Mouse (Mus musculus): Measurements from ENCODE around the gene Ccdc85c. TPM values are rescaled to one million over a fixed set of nuclear protein-coding genes. Genes with fewer than 3 reads are reported as not detected.

Gene Ccdc85c
- polyA plus RNA-seq, 1 experiment from 2014 or later = 4.9 TPM

- Histone ChIP-seq H3K9me3 (no peaks in the 10 kb centered on the region), H3K9ac (no peak overlapping the region), H3K4me1 (peaks cover 39% of the 10 kb centered on the region), H3K27ac (peak overlapping the region; percentile 44), H3K4me3 (no peak overlapping the region), H3K36me3 (no peaks in the 10 kb centered on the region), H3K4me2 (no peak overlapping the region), H3K27me3 (no peaks in the 10 kb centered on the region)
- WGBS = 52% methylated on average over 15 of the region's 15 CpGs
- no peak for ATAC-seq (ENCODE audit: borderline replicate concordance, extremely low read depth, low FRiP score, low TSS enrichment)
Observed at GRCm38 (mm10) chr12:108219163-108219562, 56.1 kb downstream of the Ccdc85c start.

- 72% methylated on average over 5 of the region's 5 CpGs for WGBS
- Histone ChIP-seq H3K27ac (no peak overlapping the region), H3K4me1 (peaks cover 43% of the 10 kb centered on the region), H3K9me3 (no peaks in the 10 kb centered on the region), H3K36me3 (no peaks in the 10 kb centered on the region), H3K27me3 (no peaks in the 10 kb centered on the region), H3K4me2 (no peak overlapping the region), H3K4me3 (no peak overlapping the region), H3K9ac (no peak overlapping the region)
- ATAC-seq (ENCODE audit: borderline replicate concordance, extremely low read depth, low FRiP score, low TSS enrichment) = no peak
Observed at GRCm38 (mm10) chr12:108217572-108217971, 57.7 kb downstream of the Ccdc85c start.

- peaks cover 50% of the 10 kb centered on the region for H3K4me1 ChIP-seq
Observed at GRCm38 (mm10) chr12:108216611-108217370, 58.4 kb downstream of the Ccdc85c start.

GRCm38 (mm10) chr12:108215090-108215489 is 60.1 kb downstream of the Ccdc85c start:
- no peak overlapping the region for H3K4me2 ChIP-seq
- H3K9me3 ChIP-seq = no peaks in the 10 kb centered on the region
- 58% methylated on average over 8 of the region's 8 CpGs for WGBS
- H3K4me3 ChIP-seq = no peak overlapping the region
- no peaks in the 10 kb centered on the region for H3K36me3 ChIP-seq
- no peak for ATAC-seq (ENCODE audit: borderline replicate concordance, extremely low read depth, low FRiP score, low TSS enrichment)
- no peaks in the 10 kb centered on the region for H3K27me3 ChIP-seq
- no peak overlapping the region for H3K27ac ChIP-seq
- no peak overlapping the region for H3K9ac ChIP-seq
- peaks cover 44% of the 10 kb centered on the region for H3K4me1 ChIP-seq

More at GRCm38 (mm10) chr12:108216611-108217370, 58.4 kb downstream of the Ccdc85c start:
- H3K27me3 ChIP-seq = no peaks in the 10 kb centered on the region
- no peak for ATAC-seq (ENCODE audit: borderline replicate concordance, extremely low read depth, low FRiP score, low TSS enrichment)
- no peaks in the 10 kb centered on the region for H3K9me3 ChIP-seq
- H3K4me2 ChIP-seq = no peak overlapping the region
- WGBS = 78% methylated on average over 11 of the region's 11 CpGs
- no peak overlapping the region for H3K4me3 ChIP-seq
- H3K27ac ChIP-seq = no peak overlapping the region
- H3K36me3 ChIP-seq = no peaks in the 10 kb centered on the region
- H3K9ac ChIP-seq = no peak overlapping the region

- no peaks in the 10 kb centered on the region for H3K27me3 ChIP-seq
- 46% methylated on average over 18 of the region's 18 CpGs for WGBS
- H3K9ac ChIP-seq = no peak overlapping the region
- no peak for ATAC-seq (ENCODE audit: borderline replicate concordance, extremely low read depth, low FRiP score, low TSS enrichment)
- H3K4me2 ChIP-seq = no peak overlapping the region
- H3K36me3 ChIP-seq = no peaks in the 10 kb centered on the region
- H3K4me3 ChIP-seq = no peak overlapping the region
- peaks cover 39% of the 10 kb centered on the region for H3K4me1 ChIP-seq
- no peaks in the 10 kb centered on the region for H3K9me3 ChIP-seq
- peak overlapping the region; percentile 50 for H3K27ac ChIP-seq
Observed at GRCm38 (mm10) chr12:108213090-108214041, 61.9 kb downstream of the Ccdc85c start.

- peak overlapping the region; percentile 55 for H3K27ac ChIP-seq
- H3K4me1 ChIP-seq = peaks cover 39% of the 10 kb centered on the region
Observed at GRCm38 (mm10) chr12:108212476-108212875, 62.7 kb downstream of the Ccdc85c start.

GRCm38 (mm10) chr12:108212071-108212470 is 63.2 kb downstream of the Ccdc85c start:
- H3K9me3 ChIP-seq = no peaks in the 10 kb centered on the region
- H3K27me3 ChIP-seq = no peaks in the 10 kb centered on the region
- no peak overlapping the region for H3K9ac ChIP-seq
- H3K4me3 ChIP-seq = no peak overlapping the region
- no peak overlapping the region for H3K4me2 ChIP-seq
- H3K4me1 ChIP-seq = peaks cover 39% of the 10 kb centered on the region
- ATAC-seq (ENCODE audit: borderline replicate concordance, extremely low read depth, low FRiP score, low TSS enrichment) = no peak
- H3K27ac ChIP-seq = peak overlapping the region; percentile 55
- no peaks in the 10 kb centered on the region for H3K36me3 ChIP-seq
- WGBS = 34% methylated on average over 5 of the region's 5 CpGs

More at GRCm38 (mm10) chr12:108212476-108212875, 62.7 kb downstream of the Ccdc85c start:
- Histone ChIP-seq H3K27me3 (no peaks in the 10 kb centered on the region), H3K9ac (no peak overlapping the region), H3K4me2 (no peak overlapping the region), H3K9me3 (no peaks in the 10 kb centered on the region), H3K4me3 (no peak overlapping the region), H3K36me3 (no peaks in the 10 kb centered on the region)
- 75% methylated on average over 6 of the region's 6 CpGs for WGBS
- ATAC-seq (ENCODE audit: borderline replicate concordance, extremely low read depth, low FRiP score, low TSS enrichment) = no peak

- Histone ChIP-seq H3K4me1 (peaks cover 39% of the 10 kb centered on the region), H3K4me2 (no peak overlapping the region), H3K9ac (no peak overlapping the region), H3K27ac (no peak overlapping the region), H3K9me3 (no peaks in the 10 kb centered on the region), H3K27me3 (no peaks in the 10 kb centered on the region), H3K4me3 (no peak overlapping the region), H3K36me3 (peaks cover 7% of the 10 kb centered on the region; the same call in 1 of the 2 replicates)
- 86% methylated on average over 15 of the region's 15 CpGs for WGBS
- no peak for ATAC-seq (ENCODE audit: borderline replicate concordance, extremely low read depth, low FRiP score, low TSS enrichment)
Observed at GRCm38 (mm10) chr12:108210623-108211022, 64.6 kb downstream of the Ccdc85c start.

- 0 out of 2 replicates have a peak, but pooled peaks have one; percentile 21 for ATAC-seq (ENCODE audit: borderline replicate concordance, extremely low read depth, low FRiP score, low TSS enrichment)
- 28% methylated on average over 13 of the region's 13 CpGs for WGBS
Observed at GRCm38 (mm10) chr12:108208726-108209438, 66.3 kb downstream of the Ccdc85c start.

GRCm38 (mm10) chr12:108208216-108208615 is 67.0 kb downstream of the Ccdc85c start:
- Histone ChIP-seq H3K27ac (no peak overlapping the region), H3K27me3 (no peaks in the 10 kb centered on the region), H3K9ac (no peak overlapping the region), H3K36me3 (peaks cover 19% of the 10 kb centered on the region; the same call in 1 of the 2 replicates), H3K9me3 (no peaks in the 10 kb centered on the region), H3K4me3 (no peak overlapping the region), H3K4me1 (peaks cover 26% of the 10 kb centered on the region), H3K4me2 (no peak overlapping the region)
- WGBS = 86% methylated on average over 9 of the region's 9 CpGs
- ATAC-seq (ENCODE audit: borderline replicate concordance, extremely low read depth, low FRiP score, low TSS enrichment) = no peak

More at GRCm38 (mm10) chr12:108208726-108209438, 66.3 kb downstream of the Ccdc85c start:
- Histone ChIP-seq H3K27ac (no peak overlapping the region), H3K9me3 (no peaks in the 10 kb centered on the region), H3K36me3 (peaks cover 14% of the 10 kb centered on the region; the same call in 1 of the 2 replicates), H3K27me3 (no peaks in the 10 kb centered on the region), H3K9ac (no peak overlapping the region), H3K4me2 (no peak overlapping the region), H3K4me3 (no peak overlapping the region), H3K4me1 (peaks cover 33% of the 10 kb centered on the region)

GRCm38 (mm10) chr12:108206641-108207040 is 68.6 kb downstream of the Ccdc85c start:
- Histone ChIP-seq H3K27me3 (no peaks in the 10 kb centered on the region), H3K4me3 (no peak overlapping the region), H3K27ac (no peak overlapping the region), H3K9me3 (no peaks in the 10 kb centered on the region), H3K9ac (no peak overlapping the region), H3K36me3 (peaks cover 33% of the 10 kb centered on the region), H3K4me1 (peaks cover 10% of the 10 kb centered on the region), H3K4me2 (no peak overlapping the region)
- peak; percentile 29; the same call in 1 of the 2 replicates for ATAC-seq (ENCODE audit: borderline replicate concordance, extremely low read depth, low FRiP score, low TSS enrichment)
- 11% methylated on average over 5 of the region's 5 CpGs for WGBS

Measured in lung, embryonic 15.5 days (tissue).